Mouse (Mus musculus) Patski (cell line): ENCODE data around the gene Fgf7. TPM values are rescaled to one million over a fixed set of nuclear protein-coding genes. Genes with fewer than 3 reads are reported as not detected.

ENCODE experiments used
- ATAC-seq: fragments of 100-300 bp; one replicate; pipeline ENCODE4 v1.8.0; 2021
- CTCF ChIA-PET: fragments of 350-600 bp; sonication (Branson Sonifier 250); formaldehyde crosslinking; loops from one replicate; lab custom pipeline; 2022; ENCODE audit warnings: inconsistent platforms; lab: Charles Lee
- POLR2A ChIA-PET: fragments of 350-600 bp; sonication (Branson Sonifier 250); formaldehyde crosslinking; loops from one replicate; lab custom pipeline; 2022; ENCODE audit warnings: antibody characterized with exemption, inconsistent platforms; lab: Charles Lee
- DNase-seq: peaks from one replicate; pipeline ENCODE4 v3.0.0-alpha.2; 2011; ENCODE audit warnings: low read depth, low spot score
- H3K27me3 ChIP-seq: fragments of 371-371 bp; one replicate; pipeline ENCODE4 v1.5.1; 2021
- CTCF ChIP-seq: fragments of 100-300 bp; IDR thresholded peaks from one replicate; pipeline ENCODE4 v1.5.1; 2021
- in situ Hi-C: fragments of 300-500 bp; cut with MboI; formaldehyde crosslinking; loops from 3 replicates; pipeline ENCODE4 v1.11.1; 2018; ENCODE audit warnings: low pct_unique_long_range_greater_than_20kb, mixed read lengths
- polyA plus RNA-seq: library from polyadenylated mRNA; unstranded; gene quantifications from one replicate; pipeline ENCODE4 v1.2.3, GENCODE M21; 2021

The Fgf7 gene
- polyA plus RNA-seq, 1 experiment from 2014 or later, result 5.9 TPM

GRCm38 (mm10) chr2:126053657-126054056 is 19.2 kb downstream of the Fgf7 start:
- H3K27me3 ChIP-seq, result no peaks in the 10 kb centered on the region
- DNase-seq, result no peak
- ChIA-PET POLR2A (interaction anchor here (0.6 kb wide), 1 partner anchor 14 kb away, joined by 6 read pairs; no protein-coding TSS in a partner anchor), CTCF (no interaction called here)
- in situ Hi-C loops, result no loop called here
- no peak for TF ChIP-seq CTCF
- no peak for ATAC-seq

- DNase-seq (no peak), ATAC-seq (no peak)
- ChIA-PET CTCF (interaction anchor here (1.0 to 1.2 kb wide), 2 partner anchors 8 to 18 kb away, joined by 3 read pairs; no protein-coding TSS in a partner anchor), POLR2A (interaction anchor here (0.5 kb wide), 1 partner anchor 26 kb away, joined by 3 read pairs; no protein-coding TSS in a partner anchor)
- in situ Hi-C loops, result no loop called here
- TF ChIP-seq CTCF, result no peak
- H3K27me3 ChIP-seq, result no peaks in the 10 kb centered on the region
These were observed 26.1 kb downstream of the Fgf7 start for GRCm38 (mm10) chr2:126060595-126060994.

GRCm38 (mm10) chr2:126061037-126061773 is 26.7 kb downstream of the Fgf7 start:
- ChIA-PET POLR2A (interaction anchor here (0.5 kb wide), 1 partner anchor 25 kb away, joined by 3 read pairs; no protein-coding TSS in a partner anchor), CTCF (interaction anchor here (1.2 kb wide), 1 partner anchor 19 kb away, joined by 3 read pairs; no protein-coding TSS in a partner anchor)
- no peaks in the 10 kb centered on the region for H3K27me3 ChIP-seq
- ATAC-seq (no peak), DNase-seq (no peak)
- in situ Hi-C loops, result no loop called here
- no peak for TF ChIP-seq CTCF

- POLR2A ChIA-PET, result no interaction called here
- no peak for ATAC-seq
- CTCF ChIA-PET, result interaction anchor here (1.0 kb wide), 1 partner anchor 19 kb away, joined by 4 read pairs; no protein-coding TSS in a partner anchor
- no peaks in the 10 kb centered on the region for H3K27me3 ChIP-seq
- in situ Hi-C loops, result no loop called here
- no peak for TF ChIP-seq CTCF
- no peak for DNase-seq
These were observed 28.4 kb downstream of the Fgf7 start for GRCm38 (mm10) chr2:126062876-126063275.

- H3K27me3 ChIP-seq, result no peaks in the 10 kb centered on the region
- in situ Hi-C loops, result no loop called here
- TF ChIP-seq CTCF, result no peak
- ATAC-seq (no peak), DNase-seq (no peak)
- POLR2A ChIA-PET, result no interaction called here
- CTCF ChIA-PET, result interaction anchor here (0.9 kb wide), 1 partner anchor 9 kb away, joined by 3 read pairs; no protein-coding TSS in a partner anchor
These were observed 30.4 kb downstream of the Fgf7 start for GRCm38 (mm10) chr2:126064814-126065213.

GRCm38 (mm10) chr2:126065303-126065856 is 30.9 kb downstream of the Fgf7 start:
- no peak for TF ChIP-seq CTCF
- POLR2A ChIA-PET, result no interaction called here
- in situ Hi-C loops, result no loop called here
- ATAC-seq (no peak), DNase-seq (no peak)
- CTCF ChIA-PET, result interaction anchor here (0.9 kb wide), 1 partner anchor 9 kb away, joined by 3 read pairs; no protein-coding TSS in a partner anchor
- no peaks in the 10 kb centered on the region for H3K27me3 ChIP-seq

GRCm38 (mm10) chr2:126069740-126070139 is 35.3 kb downstream of the Fgf7 start:
- ATAC-seq (no peak), DNase-seq (no peak)
- in situ Hi-C loops, result no loop called here
- H3K27me3 ChIP-seq, result no peaks in the 10 kb centered on the region
- no peak for TF ChIP-seq CTCF
- ChIA-PET CTCF (interaction anchor here (1.4 kb wide), 1 partner anchor 9 kb away, joined by 3 read pairs; no protein-coding TSS in a partner anchor), POLR2A (no interaction called here)

- no peak for TF ChIP-seq CTCF
- ChIA-PET POLR2A (interaction anchor here (0.6 kb wide), 1 partner anchor 123 kb away, joined by 3 read pairs; no protein-coding TSS in a partner anchor), CTCF (interaction anchor here (1.0 kb wide), 1 partner anchor 18 kb away, joined by 3 read pairs; no protein-coding TSS in a partner anchor)
- no peaks in the 10 kb centered on the region for H3K27me3 ChIP-seq
- in situ Hi-C loops, result no loop called here
- DNase-seq, result no peak
- ATAC-seq, result no peak
These were observed 39.3 kb downstream of the Fgf7 start for GRCm38 (mm10) chr2:126073744-126074143.

GRCm38 (mm10) chr2:126076506-126076905 is 42.0 kb downstream of the Fgf7 start:
- ATAC-seq (no peak), DNase-seq (no peak)
- TF ChIP-seq CTCF, result no peak
- H3K27me3 ChIP-seq, result no peaks in the 10 kb centered on the region
- POLR2A ChIA-PET, result no interaction called here
- in situ Hi-C loops, result no loop called here
- CTCF ChIA-PET, result no interaction called here

- no peak for ATAC-seq
- no peak for DNase-seq
- POLR2A ChIA-PET, result no interaction called here
- CTCF ChIA-PET, result no interaction called here
- in situ Hi-C loops, result no loop called here
- TF ChIP-seq CTCF, result no peak
- H3K27me3 ChIP-seq, result no peaks in the 10 kb centered on the region
These were observed 44.6 kb downstream of the Fgf7 start for GRCm38 (mm10) chr2:126079086-126079485.

- peaks cover 6% of the 10 kb centered on the region for H3K27me3 ChIP-seq
- in situ Hi-C loops, result no loop called here
- DNase-seq (no peak), ATAC-seq (no peak)
- POLR2A ChIA-PET, result no interaction called here
- CTCF ChIA-PET, result no interaction called here
- TF ChIP-seq CTCF, result no peak
These were observed 49.9 kb downstream of the Fgf7 start for GRCm38 (mm10) chr2:126084326-126084725.
